Mouse (Mus musculus) liver, postnatal 0 days (tissue): ENCODE results near the gene Comp. TPM values are rescaled to one million over a fixed set of nuclear protein-coding genes. Genes with fewer than 3 reads are reported as not detected.

Source experiments
- ATAC-seq: fragments of 200-750 bp; cut with Nextera tagmentation; 2 replicates; pipeline ENCODE4 v1.8.0; 2017; ENCODE audit warnings: mild to moderate bottlenecking, moderate library complexity
- DNase-seq: peaks from one replicate; pipeline ENCODE4 v3.0.0-alpha.2; 2016
- H3K27ac ChIP-seq: fragments of 300-500 bp; sonication (generic); 2 replicates; pipeline ENCODE4 v1.5.1; 2014; ENCODE audit warnings: antibody characterized with exemption, moderate library complexity, mild to moderate bottlenecking, low read depth
- H3K27me3 ChIP-seq: fragments of 300-500 bp; sonication (generic); 2 replicates; pipeline ENCODE4 v1.6.1; 2014; ENCODE audit warnings: low read length, control low read depth, mixed read lengths; ENCODE audit not compliant: insufficient read depth
- H3K36me3 ChIP-seq: fragments of 300-500 bp; sonication (generic); replicated peaks from 2 replicates; pipeline ENCODE4 v1.6.1; 2014; ENCODE audit warnings: mild to moderate bottlenecking, control low read depth, low read length, moderate library complexity, mixed read lengths; ENCODE audit not compliant: insufficient read depth
- H3K4me1 ChIP-seq: fragments of 300-500 bp; sonication (generic); 2 replicates; pipeline ENCODE4 v1.6.1; 2014; ENCODE audit warnings: antibody characterized with exemption, mild to moderate bottlenecking, control low read depth; ENCODE audit not compliant: insufficient read depth
- H3K4me2 ChIP-seq: fragments of 300-500 bp; sonication (generic); 2 replicates; pipeline ENCODE4 v1.6.1; 2014; ENCODE audit warnings: low read depth, mild to moderate bottlenecking, low read length, moderate library complexity, mixed read lengths
- H3K4me3 ChIP-seq: fragments of 300-500 bp; sonication (generic); 2 replicates; pipeline ENCODE4 v1.5.1; 2014; ENCODE audit warnings: low read depth, low read length
- H3K9ac ChIP-seq: fragments of 300-500 bp; sonication (generic); replicated peaks from 2 replicates; pipeline ENCODE4 v1.6.1; 2014; ENCODE audit warnings: mild to moderate bottlenecking, moderate library complexity
- H3K9me3 ChIP-seq: fragments of 300-500 bp; sonication (generic); 2 replicates; pipeline ENCODE4 v1.6.1; 2016; ENCODE audit warnings: mild to moderate bottlenecking, control low read depth, low read length, mixed read lengths
- CTCF ChIP-seq: sonication (generic); IDR thresholded peaks from 2 replicates; pipeline ENCODE4 v1.5.1; 2016; ENCODE audit warnings: antibody characterized with exemption, low read depth
- EP300 ChIP-seq: IDR thresholded peaks from 2 replicates; pipeline ENCODE4 v1.6.1; 2016; ENCODE audit warnings: antibody characterized with exemption, low read depth, mild to moderate bottlenecking
- WGBS: fragments of 180-500 bp; shearing (Covaris S2); extraction: QIAGEN DNeasy Blood & Tissue Kit; methylation state at CpG from one replicate; pipeline ENCODE4 v1.1.7; 2014; ENCODE audit not compliant: insufficient replicate concordance; 5-methylcytosine and 5-hydroxymethylcytosine counted together
- polyA plus RNA-seq: library from polyadenylated mRNA; unstranded; fragments of >200 nt; fragmentation: Nextera tagmentation; extraction: Ambion mirVana; gene quantifications from 2 replicates; pipeline ENCODE4 v1.2.1, GENCODE M21; 2015

The Comp gene
- polyA plus RNA-seq, 1 experiment from 2014 or later: 4.0 TPM

GRCm38 (mm10) chr8:70389678-70390077 lies 16.3 kb downstream of the Comp start:
- no peaks in the 10 kb centered on the region for H3K9me3 ChIP-seq
- DNase-seq (no peak), ATAC-seq (no peak)
- H3K9ac ChIP-seq: no peak overlapping the region
- H3K4me3 ChIP-seq: no peak overlapping the region
- H3K36me3 ChIP-seq: peaks cover 3% of the 10 kb centered on the region; the same call in 1 of the 2 replicates
- TF ChIP-seq CTCF (no peak), EP300 (no peak)
- WGBS: 81% methylated on average over 2 of the region's 2 CpGs
- no peak overlapping the region for H3K4me2 ChIP-seq
- H3K27me3 ChIP-seq: no peaks in the 10 kb centered on the region
- no peak overlapping the region for H3K27ac ChIP-seq
- no peaks in the 10 kb centered on the region for H3K4me1 ChIP-seq

DNA sequence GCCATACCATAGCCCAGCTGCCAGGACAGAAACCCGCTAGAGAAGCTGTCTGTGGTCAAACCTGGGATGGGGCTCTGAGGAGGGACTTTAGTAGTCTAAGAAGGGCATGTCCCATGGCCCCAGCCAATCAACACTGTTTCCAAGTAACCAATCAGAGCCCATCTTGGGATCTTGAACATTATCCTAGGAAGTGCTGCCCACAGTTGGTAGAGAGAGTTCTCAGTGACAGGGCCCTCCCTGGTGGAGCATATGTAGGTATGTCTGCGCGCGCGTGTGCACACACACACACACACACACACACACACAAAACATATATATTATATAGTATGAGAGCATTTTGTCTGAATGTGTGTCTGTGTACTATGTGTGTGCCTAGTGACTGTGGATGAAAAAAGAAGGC lies 19.7 kb downstream of the Comp start:
- no peaks in the 10 kb centered on the region for H3K27me3 ChIP-seq
- H3K36me3 ChIP-seq: no peaks in the 10 kb centered on the region
- H3K9ac ChIP-seq: no peak overlapping the region
- TF ChIP-seq EP300: no peak
- no peak for TF ChIP-seq CTCF
- DNase-seq: no peak
- no peak for ATAC-seq
- no peaks in the 10 kb centered on the region for H3K9me3 ChIP-seq
- H3K4me3 ChIP-seq: no peak overlapping the region
- no peak overlapping the region for H3K4me2 ChIP-seq
- WGBS: 84% methylated on average over 5 of the region's 5 CpGs
- no peaks in the 10 kb centered on the region for H3K4me1 ChIP-seq
- H3K27ac ChIP-seq: no peak overlapping the region

DNA sequence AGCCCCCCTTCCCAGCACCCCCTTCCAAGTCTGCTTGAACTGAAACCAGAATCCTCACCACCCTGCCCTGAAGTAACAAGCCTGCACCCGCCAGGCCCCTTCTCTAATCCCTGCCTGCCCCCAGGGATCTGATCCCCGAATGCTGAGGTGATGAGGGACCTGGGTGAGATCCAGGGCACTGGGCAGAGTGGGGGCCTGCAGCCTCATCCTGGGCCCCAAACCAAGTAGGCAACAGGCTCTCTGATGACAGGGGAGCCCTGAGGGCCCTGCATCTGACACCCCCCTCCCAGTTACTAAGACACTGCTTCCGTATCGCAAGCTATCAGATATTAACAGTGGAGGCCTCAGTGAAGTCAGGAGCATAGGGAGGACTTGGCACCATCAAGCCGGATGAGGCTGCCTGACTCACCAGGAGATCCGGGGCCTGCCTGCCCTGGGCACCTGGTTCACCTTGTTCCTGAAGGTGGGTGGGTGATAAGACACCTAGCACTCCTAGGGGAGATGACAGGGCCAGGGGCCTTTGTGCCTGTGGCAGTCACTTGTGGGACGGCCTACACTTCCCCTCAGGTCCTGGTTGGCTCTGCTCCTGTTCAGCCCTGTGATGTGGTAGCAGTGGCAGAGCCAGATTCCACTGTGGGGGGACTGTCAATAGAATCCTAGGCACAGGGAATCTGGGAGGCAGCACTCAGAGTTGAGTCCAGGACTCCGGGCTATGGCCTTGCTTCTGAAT lies 21.1 kb downstream of the Comp start:
- no peaks in the 10 kb centered on the region for H3K27me3 ChIP-seq
- ATAC-seq (no peak), DNase-seq (no peak)
- no peak for TF ChIP-seq CTCF
- TF ChIP-seq EP300: no peak
- no peak overlapping the region for H3K4me3 ChIP-seq
- no peak overlapping the region for H3K4me2 ChIP-seq
- no peaks in the 10 kb centered on the region for H3K36me3 ChIP-seq
- H3K4me1 ChIP-seq: no peaks in the 10 kb centered on the region
- H3K9me3 ChIP-seq: no peaks in the 10 kb centered on the region
- 88% methylated on average over 8 of the region's 8 CpGs for WGBS
- no peak overlapping the region for H3K27ac ChIP-seq
- no peak overlapping the region for H3K9ac ChIP-seq

DNA sequence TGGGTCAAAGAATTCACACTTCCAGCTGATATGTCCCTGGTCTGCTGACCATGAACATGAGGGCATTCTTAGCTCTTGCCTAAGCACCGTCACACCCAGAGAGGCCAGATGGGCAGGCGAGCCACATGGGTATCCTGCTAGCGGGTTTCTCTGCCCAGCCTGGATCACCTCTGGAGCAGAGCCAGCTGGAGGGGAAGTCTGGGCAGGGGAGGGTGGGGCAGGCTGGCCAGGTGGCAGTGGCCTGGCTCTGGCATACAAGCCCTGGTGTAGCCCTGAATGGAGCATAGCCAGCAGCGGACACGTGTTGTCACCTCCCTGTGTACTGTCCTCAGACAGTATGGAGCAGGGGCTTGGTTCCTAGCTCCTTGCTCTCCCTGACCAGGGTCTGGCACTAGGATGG lies 22.3 kb downstream of the Comp start:
- H3K4me1 ChIP-seq: no peaks in the 10 kb centered on the region
- H3K9me3 ChIP-seq: no peaks in the 10 kb centered on the region
- H3K27ac ChIP-seq: no peak overlapping the region
- H3K4me3 ChIP-seq: no peak overlapping the region
- no peak overlapping the region for H3K9ac ChIP-seq
- H3K36me3 ChIP-seq: no peaks in the 10 kb centered on the region
- DNase-seq (no peak), ATAC-seq (no peak)
- H3K27me3 ChIP-seq: no peaks in the 10 kb centered on the region
- no peak for TF ChIP-seq EP300
- no peak for TF ChIP-seq CTCF
- 86% methylated on average over 5 of the region's 5 CpGs for WGBS
- no peak overlapping the region for H3K4me2 ChIP-seq

- H3K9me3 ChIP-seq: no peaks in the 10 kb centered on the region
- WGBS: 77% methylated on average over 5 of the region's 5 CpGs
- no peak overlapping the region for H3K27ac ChIP-seq
- no peak overlapping the region for H3K4me2 ChIP-seq
- no peak overlapping the region for H3K9ac ChIP-seq
- DNase-seq (no peak), ATAC-seq (no peak)
- TF ChIP-seq CTCF (no peak), EP300 (no peak)
- H3K27me3 ChIP-seq: no peaks in the 10 kb centered on the region
- H3K36me3 ChIP-seq: no peaks in the 10 kb centered on the region
- no peaks in the 10 kb centered on the region for H3K4me1 ChIP-seq
- no peak overlapping the region for H3K4me3 ChIP-seq
These were observed 22.8 kb downstream of the Comp start for GRCm38 (mm10) chr8:70396184-70396583.

DNA sequence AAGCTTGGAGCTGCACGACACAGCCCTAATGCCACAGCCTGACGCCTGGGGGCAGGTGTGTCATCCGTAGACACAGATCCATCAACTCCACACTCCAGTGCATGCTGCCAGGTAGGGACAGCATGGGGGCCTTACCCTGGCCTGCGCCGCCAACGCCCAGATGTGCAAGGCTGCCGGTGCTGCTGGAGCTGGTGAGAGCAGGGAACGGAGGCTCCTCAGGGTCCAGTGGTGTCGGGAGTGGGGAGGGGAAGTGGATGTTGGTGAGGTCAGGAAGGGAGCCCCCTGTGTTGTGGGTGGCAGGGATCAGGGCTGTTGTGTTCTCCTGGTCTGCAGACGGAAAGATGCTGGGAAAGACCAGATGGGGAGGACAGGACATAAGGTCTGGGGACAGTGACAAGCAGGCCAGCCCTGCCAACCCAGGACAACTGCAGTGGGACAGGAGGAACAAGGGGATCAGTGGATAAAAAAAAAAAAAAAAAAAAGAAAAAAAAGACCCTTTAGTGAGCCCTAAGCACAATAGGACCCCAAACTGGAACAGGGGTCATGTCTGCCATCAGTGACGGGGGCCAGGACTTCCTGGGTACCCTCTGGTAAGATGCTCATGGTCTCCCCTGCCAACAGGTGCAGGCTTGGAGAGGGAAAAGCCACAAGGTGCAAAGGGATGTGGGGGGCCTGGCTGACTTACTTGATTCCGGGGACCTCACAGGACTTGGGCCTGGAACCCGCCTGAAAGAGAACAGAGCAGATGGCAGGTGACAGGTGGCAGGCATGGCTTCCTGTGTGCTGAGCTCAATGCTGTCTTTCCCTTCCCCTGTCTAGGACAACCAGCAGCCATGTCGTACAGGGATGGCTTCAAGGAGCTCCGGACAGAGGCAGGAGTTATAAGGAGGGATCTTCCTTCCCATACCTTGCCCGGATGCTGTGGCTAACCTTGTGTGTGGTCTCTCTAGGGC lies 24.5 kb downstream of the Comp start:
- no peak for TF ChIP-seq CTCF
- TF ChIP-seq EP300: no peak
- Histone ChIP-seq H3K4me3 (no peak overlapping the region), H3K27me3 (no peaks in the 10 kb centered on the region), H3K9ac (no peak overlapping the region), H3K36me3 (no peaks in the 10 kb centered on the region), H3K4me1 (no peaks in the 10 kb centered on the region), H3K27ac (no peak overlapping the region), H3K4me2 (no peak overlapping the region), H3K9me3 (no peaks in the 10 kb centered on the region)
- 82% methylated on average over 16 of the region's 16 CpGs for whole genome bisulfite sequencing
- ATAC-seq (no peak), DNase-seq (no peak)
